Mouse (Mus musculus) thymus, postnatal 14 days (tissue): ENCODE results near the gene Omp.

Experiments
- DNase-seq: peaks from one replicate; pipeline ENCODE4 v3.0.0; 2021

Omp gene

GRCm38 (mm10) chr7:98095852-98096251 lies 49.5 kb downstream of the Omp start:
- DNase-seq: no peak
